Mouse (Mus musculus) midbrain, embryonic 12.5 days (tissue): ENCODE measurements at regions not wholly inside any gene's neighbourhood (a gene's known extent, or its start where the extent isn't known, plus 50 kb on each side); places are given as distances from the start of the nearest gene placed in this dataset.
A peak's percentile ranks its signal among the peaks of the same experiment; 100 is the strongest.

Experiments used
- ATAC-seq: fragments of 200-750 bp; cut with Nextera tagmentation; 2 replicates; pipeline ENCODE4 v1.8.0; 2017; ENCODE audit warnings: low read depth, moderate TSS enrichment, moderate library complexity; ENCODE audit not compliant: low FRiP score
- H3K27ac ChIP-seq: fragments of 300-500 bp; sonication (generic); replicated peaks from 2 replicates; pipeline ENCODE4 v1.5.1; 2016; ENCODE audit warnings: mild to moderate bottlenecking
- H3K27me3 ChIP-seq: fragments of 300-500 bp; sonication (generic); 2 replicates; pipeline ENCODE4 v1.6.1; 2016; ENCODE audit warnings: mild to moderate bottlenecking
- H3K36me3 ChIP-seq: fragments of 300-500 bp; sonication (generic); 2 replicates; pipeline ENCODE4 v1.6.1; 2016
- H3K4me1 ChIP-seq: fragments of 300-500 bp; sonication (generic); 2 replicates; pipeline ENCODE4 v1.6.1; 2016
- H3K4me2 ChIP-seq: fragments of 300-500 bp; sonication (generic); replicated peaks from 2 replicates; pipeline ENCODE4 v1.6.1; 2016; ENCODE audit warnings: mild to moderate bottlenecking, moderate library complexity
- H3K4me3 ChIP-seq: fragments of 300-500 bp; sonication (generic); 2 replicates; pipeline ENCODE4 v1.5.1; 2016; ENCODE audit warnings: mild to moderate bottlenecking
- H3K9ac ChIP-seq: fragments of 300-500 bp; sonication (generic); replicated peaks from 2 replicates; pipeline ENCODE4 v1.6.1; 2016; ENCODE audit warnings: mild to moderate bottlenecking, moderate library complexity
- H3K9me3 ChIP-seq: fragments of 300-500 bp; sonication (generic); 2 replicates; pipeline ENCODE4 v1.6.1; 2016; ENCODE audit warnings: mild to moderate bottlenecking
- WGBS: fragments of 180-500 bp; shearing (Covaris S2); methylation state at CpG from one replicate; pipeline ENCODE4 v1.1.7; 2016; 5-methylcytosine and 5-hydroxymethylcytosine counted together

GRCm38 (mm10) chr15:67513722-67514121 lies 1013.0 kb upstream of the Lrrc6 start:
- no peak overlapping the region for H3K27ac ChIP-seq
- no peaks in the 10 kb centered on the region for H3K4me1 ChIP-seq
- H3K9ac ChIP-seq = no peak overlapping the region
- H3K27me3 ChIP-seq = no peaks in the 10 kb centered on the region
- no peaks in the 10 kb centered on the region for H3K9me3 ChIP-seq
- no peak overlapping the region for H3K4me2 ChIP-seq
- H3K4me3 ChIP-seq = no peak overlapping the region
- no peaks in the 10 kb centered on the region for H3K36me3 ChIP-seq
- no peak for ATAC-seq

- 60% methylated on average over 7 of the region's 7 CpGs for WGBS
- no peak overlapping the region for H3K27ac ChIP-seq
- H3K9ac ChIP-seq = no peak overlapping the region
- no peaks in the 10 kb centered on the region for H3K27me3 ChIP-seq
- no peak overlapping the region for H3K4me3 ChIP-seq
- H3K36me3 ChIP-seq = no peaks in the 10 kb centered on the region
- H3K4me2 ChIP-seq = no peak overlapping the region
- peak; percentile 62; the same call in 1 of the 2 replicates for ATAC-seq
- no peaks in the 10 kb centered on the region for H3K9me3 ChIP-seq
- no peaks in the 10 kb centered on the region for H3K4me1 ChIP-seq
These were observed 994.4 kb upstream of the Lrrc6 start for GRCm38 (mm10) chr15:67495001-67495658.

GRCm38 (mm10) chr15:67481733-67482132 lies 981.0 kb upstream of the Lrrc6 start:
- Histone ChIP-seq H3K36me3 (no peaks in the 10 kb centered on the region), H3K27ac (no peak overlapping the region), H3K4me2 (no peak overlapping the region), H3K9me3 (no peaks in the 10 kb centered on the region), H3K9ac (no peak overlapping the region), H3K27me3 (no peaks in the 10 kb centered on the region), H3K4me3 (no peak overlapping the region), H3K4me1 (no peaks in the 10 kb centered on the region)
- ATAC-seq = no peak
- 93% methylated on average over 2 of the region's 2 CpGs for WGBS

- ATAC-seq = no peak
- Histone ChIP-seq H3K27ac (no peak overlapping the region), H3K27me3 (no peaks in the 10 kb centered on the region), H3K4me3 (no peak overlapping the region), H3K9me3 (no peaks in the 10 kb centered on the region), H3K36me3 (no peaks in the 10 kb centered on the region), H3K4me1 (no peaks in the 10 kb centered on the region), H3K9ac (no peak overlapping the region), H3K4me2 (no peak overlapping the region)
- 87% methylated on average over 5 of the region's 5 CpGs for WGBS
These were observed 973.6 kb upstream of the Lrrc6 start for GRCm38 (mm10) chr15:67474325-67474724.

- no peak overlapping the region for H3K9ac ChIP-seq
- H3K9me3 ChIP-seq = no peaks in the 10 kb centered on the region
- H3K36me3 ChIP-seq = no peaks in the 10 kb centered on the region
- H3K4me2 ChIP-seq = no peak overlapping the region
- no peak overlapping the region for H3K4me3 ChIP-seq
- no peak overlapping the region for H3K27ac ChIP-seq
- ATAC-seq = no peak
- no peaks in the 10 kb centered on the region for H3K27me3 ChIP-seq
- no peaks in the 10 kb centered on the region for H3K4me1 ChIP-seq
These were observed 972.3 kb upstream of the Lrrc6 start for GRCm38 (mm10) chr15:67472979-67473378.

- no peak for ATAC-seq
- Histone ChIP-seq H3K4me1 (no peaks in the 10 kb centered on the region), H3K9me3 (no peaks in the 10 kb centered on the region), H3K27me3 (no peaks in the 10 kb centered on the region), H3K4me2 (no peak overlapping the region), H3K9ac (no peak overlapping the region), H3K4me3 (no peak overlapping the region), H3K27ac (no peak overlapping the region), H3K36me3 (no peaks in the 10 kb centered on the region)
- 100% methylated on average over 1 of the region's 1 CpGs for WGBS
These were observed 970.6 kb upstream of the Lrrc6 start for GRCm38 (mm10) chr15:67471283-67471682.

- H3K4me1 ChIP-seq = no peaks in the 10 kb centered on the region
- no peak for ATAC-seq
- H3K27ac ChIP-seq = no peak overlapping the region
- no peaks in the 10 kb centered on the region for H3K9me3 ChIP-seq
- H3K36me3 ChIP-seq = no peaks in the 10 kb centered on the region
- H3K9ac ChIP-seq = no peak overlapping the region
- no peak overlapping the region for H3K4me3 ChIP-seq
- H3K27me3 ChIP-seq = no peaks in the 10 kb centered on the region
- H3K4me2 ChIP-seq = no peak overlapping the region
These were observed 969.3 kb upstream of the Lrrc6 start for GRCm38 (mm10) chr15:67470036-67470435.

- ATAC-seq = no peak
- Histone ChIP-seq H3K9ac (no peak overlapping the region), H3K27me3 (no peaks in the 10 kb centered on the region), H3K27ac (no peak overlapping the region), H3K4me2 (no peak overlapping the region), H3K9me3 (no peaks in the 10 kb centered on the region), H3K4me1 (no peaks in the 10 kb centered on the region), H3K4me3 (no peak overlapping the region), H3K36me3 (no peaks in the 10 kb centered on the region)
- WGBS = 46% methylated on average over 4 of the region's 4 CpGs
These were observed 967.0 kb upstream of the Lrrc6 start for GRCm38 (mm10) chr15:67467404-67468345.

GRCm38 (mm10) chr15:67462863-67463262 lies 962.2 kb upstream of the Lrrc6 start:
- Histone ChIP-seq H3K4me3 (no peak overlapping the region), H3K9me3 (no peaks in the 10 kb centered on the region), H3K4me2 (no peak overlapping the region), H3K9ac (no peak overlapping the region), H3K36me3 (no peaks in the 10 kb centered on the region), H3K27me3 (no peaks in the 10 kb centered on the region), H3K27ac (no peak overlapping the region), H3K4me1 (no peaks in the 10 kb centered on the region)
- 91% methylated on average over 3 of the region's 3 CpGs for WGBS
- ATAC-seq = no peak

- WGBS = 88% methylated on average over 1 of the region's 1 CpGs
- Histone ChIP-seq H3K9me3 (no peaks in the 10 kb centered on the region), H3K4me3 (no peak overlapping the region), H3K4me1 (no peaks in the 10 kb centered on the region), H3K27me3 (no peaks in the 10 kb centered on the region), H3K36me3 (no peaks in the 10 kb centered on the region), H3K27ac (no peak overlapping the region), H3K4me2 (no peak overlapping the region), H3K9ac (no peak overlapping the region)
- no peak for ATAC-seq
These were observed 959.7 kb upstream of the Lrrc6 start for GRCm38 (mm10) chr15:67460384-67460783.

- Histone ChIP-seq H3K27ac (no peak overlapping the region), H3K9ac (no peak overlapping the region), H3K4me2 (no peak overlapping the region), H3K4me1 (no peaks in the 10 kb centered on the region), H3K9me3 (no peaks in the 10 kb centered on the region), H3K36me3 (no peaks in the 10 kb centered on the region), H3K27me3 (no peaks in the 10 kb centered on the region), H3K4me3 (no peak overlapping the region)
- peak; percentile 88 for ATAC-seq
- 37% methylated on average over 2 of the region's 2 CpGs for WGBS
These were observed 933.6 kb upstream of the Lrrc6 start for GRCm38 (mm10) chr15:67434284-67434683.

GRCm38 (mm10) chr15:67423922-67424321 lies 923.2 kb upstream of the Lrrc6 start:
- H3K9me3 ChIP-seq = no peaks in the 10 kb centered on the region
- H3K9ac ChIP-seq = no peak overlapping the region
- 69% methylated on average over 3 of the region's 3 CpGs for WGBS
- no peaks in the 10 kb centered on the region for H3K36me3 ChIP-seq
- H3K4me1 ChIP-seq = no peaks in the 10 kb centered on the region
- ATAC-seq = no peak
- H3K4me3 ChIP-seq = no peak overlapping the region
- no peak overlapping the region for H3K4me2 ChIP-seq
- no peak overlapping the region for H3K27ac ChIP-seq
- no peaks in the 10 kb centered on the region for H3K27me3 ChIP-seq
